Mouse (Mus musculus) myocyte (in vitro differentiated cells): ENCODE data around the gene Bdkrb1.

Experiments
- CEBPB ChIP-seq: IDR thresholded peaks from 2 replicates; pipeline ENCODE4 v1.6.1; 2011; ENCODE audit warnings: mild to moderate bottlenecking, moderate library complexity; ENCODE audit not compliant: poor library complexity, insufficient read depth, severe bottlenecking
- E2F4 ChIP-seq: IDR thresholded peaks from one replicate; pipeline ENCODE4 v1.6.1; 2011; ENCODE audit warnings: mild to moderate bottlenecking, control low read depth, moderate library complexity; ENCODE audit not compliant: insufficient read depth
- MAX ChIP-seq: IDR thresholded peaks from one replicate; pipeline ENCODE4 v1.6.1; 2011; ENCODE audit warnings: low read depth, mild to moderate bottlenecking, control low read depth
- MYOD1 ChIP-seq, 3 experiments: IDR thresholded peaks; one replicate each; pipeline ENCODE4 v1.6.1; 2011; ENCODE audit warnings: control low read depth in 2 of 3, low read depth in 2 of 3, mild to moderate bottlenecking in 2 of 3, moderate library complexity in 1 of 3; ENCODE audit not compliant: insufficient read length in 2 of 3, control insufficient read depth in 1 of 3
- MYOG ChIP-seq, 3 experiments: IDR thresholded peaks; one replicate each; pipeline ENCODE4 v1.6.1; 2011; ENCODE audit warnings: control low read depth in 2 of 3, low read depth in 2 of 3, mild to moderate bottlenecking in 2 of 3; ENCODE audit not compliant: insufficient read length in 2 of 3, control insufficient read depth in 1 of 3, insufficient read depth in 1 of 3
- POLR2A ChIP-seq: IDR thresholded peaks from one replicate; pipeline ENCODE4 v1.6.1; 2011; ENCODE audit warnings: low read depth, mild to moderate bottlenecking, control low read depth, moderate library complexity; ENCODE audit not compliant: insufficient read length
- POLR2AphosphoS2 ChIP-seq: IDR thresholded peaks from one replicate; pipeline ENCODE4 v1.6.1; 2011; ENCODE audit warnings: low read depth, control low read depth; ENCODE audit not compliant: insufficient read length
- TCF12 ChIP-seq: IDR thresholded peaks from one replicate; pipeline ENCODE4 v1.6.1; 2011; ENCODE audit warnings: mild to moderate bottlenecking, control low read depth; ENCODE audit not compliant: poor library complexity, insufficient read depth, severe bottlenecking
- TCF3 ChIP-seq: IDR thresholded peaks from one replicate; pipeline ENCODE4 v1.6.1; 2011; ENCODE audit warnings: low read depth, control low read depth; ENCODE audit not compliant: insufficient read length
- USF1 ChIP-seq: IDR thresholded peaks from one replicate; pipeline ENCODE4 v1.6.1; 2011; ENCODE audit warnings: low read depth, mild to moderate bottlenecking, control low read depth, moderate library complexity

GRCm38 (mm10) chr12:105598503-105598902, 4.4 kb upstream of the Bdkrb1 start:
- TF ChIP-seq POLR2AphosphoS2 (no peak), POLR2A (no peak), MYOG (IDR thresholded peaks at IDR 0.05; ENCODE audit: control insufficient read depth in 1 of 3, insufficient read depth in 1 of 3, insufficient read length in 2 of 3, low read depth in 2 of 3) (no peak), TCF12 (no peak), MAX (no peak), E2F4 (no peak), USF1 (no peak), MYOD1 (IDR thresholded peaks at IDR 0.05; ENCODE audit: control insufficient read depth in 1 of 3, insufficient read length in 2 of 3, low read depth in 2 of 3) (no peak), TCF3 (no peak), CEBPB (no peak)
